Mouse (Mus musculus): ENCODE measurements around the gene Ttll5.
A peak's percentile ranks its signal among the peaks of the same experiment; 100 is the strongest.

- TF ChIP-seq CTCF (IDR thresholded peaks at IDR 0.05): peak; percentile 99; the same call in 1 of the 2 replicates
- TF ChIP-seq POLR2A (IDR thresholded peaks at IDR 0.05; ENCODE audit: insufficient read depth, low read depth, low read length): no peak
Observed at GRCm38 (mm10) chr12:86079202-86079667, 254.8 kb downstream of the Ttll5 start.
